Mouse (Mus musculus) adrenal gland, postnatal 10 days (tissue): ENCODE data around the gene Olfr893. TPM values are rescaled to one million over a fixed set of nuclear protein-coding genes. Genes with fewer than 3 reads are reported as not detected.
"Not testable (repeated sequence)": the region's sequence is repeated elsewhere in the genome, so short reads cannot be mapped to it uniquely, and the experiment has no call there.

Source experiments
- DNase-seq: peaks from one replicate; pipeline ENCODE4 v3.0.0; 2021; ENCODE audit warnings: mixed read lengths
- long read RNA-seq, 2 experiments: library from polyadenylated mRNA; stranded (forward); transcript quantifications; one replicate each; pipeline ENCODE4 v2.0.0; 2021
- total RNA-seq, 2 experiments: library from RNA; stranded (reverse); gene quantifications; 2 replicates each; pipeline ENCODE4 v1.2.3; 2021

Gene Olfr893
- total RNA-seq, result not detected
- long read RNA-seq, experiment 1, result 0 reads
- long read RNA-seq, experiment 2, result 0 reads

- DNase-seq, result no peak
These were observed at the start of gene Olfr893 for GRCm38 (mm10) chr9:38208065-38208464. Olfr893 (plus strand) TSS chr9:38208365.

- not testable (repeated sequence) for DNase-seq
These were observed 39.8 kb upstream of the Olfr893 start for GRCm38 (mm10) chr9:38168341-38168740.

- DNase-seq, result no peak
These were observed 27.4 kb upstream of the Olfr893 start, which contains the start of gene Olfr891 for GRCm38 (mm10) chr9:38180721-38181120. Olfr891 (minus strand) TSS chr9:38180821.

GRCm38 (mm10) chr9:38217755-38218154 is 9.6 kb downstream of the Olfr893 start, which contains the start of gene Olfr894:
Olfr894 (plus strand) TSS chr9:38218055.
- no peak for DNase-seq

GRCm38 (mm10) chr9:38252474-38252873 is 44.3 kb downstream of the Olfr893 start, which contains the start of gene Olfr143:
Olfr143 (plus strand) TSS chr9:38252774.
- no peak for DNase-seq

Other genes starting within 250 kb of the Olfr893 start
- not detected for gene Olfr881, start 216.5 kb upstream of the Olfr893 start, total RNA-seq
- not detected for gene Olfr883, start 182.6 kb upstream of the Olfr893 start, total RNA-seq
- not detected for gene Olfr884, start 161.8 kb upstream of the Olfr893 start, total RNA-seq
- gene Olfr885, start 147.0 kb upstream of the Olfr893 start, total RNA-seq, result not detected
- gene Olfr887, start 124.3 kb upstream of the Olfr893 start, total RNA-seq, result not detected
- gene Olfr888, start 100.2 kb upstream of the Olfr893 start, total RNA-seq, result not detected
- gene Olfr889, start 93.2 kb upstream of the Olfr893 start, total RNA-seq, result under 1 TPM in 1 of 2 experiments, not detected in 1; 0.06 TPM
- not detected for gene Olfr890, start 65.8 kb upstream of the Olfr893 start, total RNA-seq
- gene Olfr891, start 27.5 kb upstream of the Olfr893 start, total RNA-seq, result not detected
- not detected for gene Olfr894, start 9.7 kb downstream of the Olfr893 start, total RNA-seq
- gene Olfr143, start 44.4 kb downstream of the Olfr893 start, total RNA-seq, result not detected
- not detected for gene Olfr895, start 59.5 kb downstream of the Olfr893 start, total RNA-seq
- not detected for gene Olfr896-ps1, start 82.7 kb downstream of the Olfr893 start, total RNA-seq
- gene Olfr25, start 120.7 kb downstream of the Olfr893 start, total RNA-seq, result not detected
- not detected for gene Olfr898, start 140.0 kb downstream of the Olfr893 start, total RNA-seq
- gene Olfr250, start 158.5 kb downstream of the Olfr893 start, total RNA-seq, result not detected
- not detected for gene Olfr251, start 168.7 kb downstream of the Olfr893 start, total RNA-seq
- not detected for gene Olfr147, start 193.3 kb downstream of the Olfr893 start, total RNA-seq
- not detected for gene Olfr901, start 221.1 kb downstream of the Olfr893 start, total RNA-seq
- not detected for gene Olfr902, start 239.3 kb downstream of the Olfr893 start, total RNA-seq